Mouse (Mus musculus) bone marrow, adult 2 months (tissue): ENCODE measurements at regions not wholly inside any gene's neighbourhood (a gene's known extent, or its start where the extent isn't known, plus 50 kb on each side); places are given as distances from the start of the nearest gene placed in this dataset.

Experiments
- CTCF ChIP-seq: fragments of 200-500 bp; IDR thresholded peaks from 2 replicates; pipeline ENCODE4 v1.5.1; 2011; ENCODE audit warnings: low read length, control low read depth; ENCODE audit not compliant: control insufficient read depth, insufficient read depth
- POLR2A ChIP-seq: fragments of 200-500 bp; IDR thresholded peaks from 2 replicates; pipeline ENCODE4 v1.6.1; 2011; ENCODE audit warnings: low read depth, mild to moderate bottlenecking, control low read depth, low read length, borderline replicate concordance; ENCODE audit not compliant: control insufficient read depth

DNA sequence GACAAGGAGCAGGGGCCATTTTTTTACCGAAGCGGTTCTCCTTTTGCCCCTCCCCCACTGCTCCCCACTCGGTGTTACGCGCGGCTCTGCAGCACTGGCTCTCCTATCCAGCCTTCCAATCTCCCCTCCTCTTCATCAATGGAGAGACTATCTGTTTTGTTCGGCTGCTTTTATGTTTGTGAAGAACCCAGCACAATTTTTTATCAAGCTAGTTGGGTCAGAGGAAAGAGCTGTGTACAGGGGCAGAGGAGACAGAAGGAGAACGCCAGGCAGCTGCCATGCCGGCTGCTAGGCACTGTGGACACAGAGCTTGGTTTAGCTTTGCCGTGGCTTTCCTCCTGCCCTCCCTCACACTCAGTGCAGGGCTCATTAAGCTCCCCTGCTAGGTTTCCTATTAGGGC is 280.3 kb downstream of the Sox11 start:
- TF ChIP-seq CTCF (no peak), POLR2A (no peak)
